Mouse (Mus musculus) adrenal gland, postnatal 4 days (tissue): ENCODE results near the gene Rbm10. TPM values are rescaled to one million over a fixed set of nuclear protein-coding genes. Genes with fewer than 3 reads are reported as not detected.
A peak's percentile ranks its signal among the peaks of the same experiment; 100 is the strongest.

Experiments used
- DNase-seq, 2 experiments: peaks; one replicate each; pipeline ENCODE4 v3.0.0; 2021 to 2022; ENCODE audit warnings: low spot score in 2 of 2, mixed read lengths in 2 of 2
- long read RNA-seq, 2 experiments: library from polyadenylated mRNA; stranded (forward); transcript quantifications; one replicate each; pipeline ENCODE4 v2.0.0; 2021
- total RNA-seq, 2 experiments: library from RNA; stranded (reverse); gene quantifications; 2 replicates each; pipeline ENCODE4 v1.2.3; 2021

Gene Rbm10
- 10 to 100 TPM; 34.5 to 39.9 TPM for total RNA-seq
- long read RNA-seq, experiment 1, transcript Rbm10-203 (23 exons, 3,172 nt) = major isoform, 12 of 34 reads
- long read RNA-seq, experiment 1, partial matches to known transcripts = 12 of 34 reads
- long read RNA-seq, experiment 1, other reads (novel, unspliced or antisense) = 10 of 34 reads
- long read RNA-seq, experiment 2, transcript Rbm10-203 (23 exons, 3,172 nt) = major isoform, 15 of 62 reads
- long read RNA-seq, experiment 2, partial matches to known transcripts = 14 of 62 reads
- long read RNA-seq, experiment 2, other reads (novel, unspliced or antisense) = 30 of 62 reads

- DNase-seq = peak; percentile 36 to 46
Measured at GRCm38 (mm10) chrX:20617176-20617902, at the start of gene Rbm10, which contains the start of gene Ndufb11. Rbm10 (plus strand) TSS chrX:20617503. Ndufb11 (minus strand) TSS chrX:20617619.

GRCm38 (mm10) chrX:20571024-20571423 lies 46.3 kb upstream of the Rbm10 start:
- no peak for DNase-seq

DNA sequence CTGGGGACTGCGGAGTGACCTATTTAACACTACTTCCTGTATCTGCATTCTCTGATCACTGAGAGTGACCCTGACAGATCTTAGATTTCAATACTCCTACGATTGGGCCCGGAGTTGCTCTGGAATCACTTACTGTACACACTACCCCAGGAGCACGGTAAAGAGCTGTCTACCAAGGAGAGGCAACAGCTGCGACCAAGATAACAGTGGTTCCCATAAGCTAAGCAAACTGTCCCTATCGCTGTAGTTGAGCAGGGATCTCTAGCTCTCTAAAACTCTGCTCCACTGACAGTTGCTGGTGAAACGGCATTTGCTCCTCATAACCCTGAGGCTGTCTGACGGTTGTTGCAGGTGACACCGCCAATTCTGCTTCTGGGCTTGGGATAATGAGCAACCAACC lies 44.6 kb upstream of the Rbm10 start:
- DNase-seq = no peak

DNA sequence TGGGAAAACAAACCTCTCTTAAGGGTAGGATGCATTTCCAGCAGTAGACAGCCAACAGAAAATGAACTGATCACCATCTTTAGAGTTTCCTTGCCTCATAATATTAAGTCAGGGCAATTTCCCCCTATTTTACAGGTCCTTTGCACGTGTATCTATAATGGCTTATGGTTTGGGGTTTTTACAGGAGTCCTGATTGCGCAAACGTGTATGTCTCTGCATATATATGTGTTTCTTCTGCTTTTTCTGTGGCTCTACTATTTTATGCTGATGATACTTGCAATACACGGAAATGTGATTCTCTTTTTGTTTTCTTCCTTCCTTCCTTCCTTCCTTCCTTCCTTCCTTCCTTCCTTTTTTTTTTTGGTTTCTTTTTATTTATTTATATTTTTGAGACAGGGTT lies 43.4 kb upstream of the Rbm10 start:
- DNase-seq = no peak

- DNase-seq = no peak
Measured at GRCm38 (mm10) chrX:20587968-20588367, 29.3 kb upstream of the Rbm10 start.

DNA sequence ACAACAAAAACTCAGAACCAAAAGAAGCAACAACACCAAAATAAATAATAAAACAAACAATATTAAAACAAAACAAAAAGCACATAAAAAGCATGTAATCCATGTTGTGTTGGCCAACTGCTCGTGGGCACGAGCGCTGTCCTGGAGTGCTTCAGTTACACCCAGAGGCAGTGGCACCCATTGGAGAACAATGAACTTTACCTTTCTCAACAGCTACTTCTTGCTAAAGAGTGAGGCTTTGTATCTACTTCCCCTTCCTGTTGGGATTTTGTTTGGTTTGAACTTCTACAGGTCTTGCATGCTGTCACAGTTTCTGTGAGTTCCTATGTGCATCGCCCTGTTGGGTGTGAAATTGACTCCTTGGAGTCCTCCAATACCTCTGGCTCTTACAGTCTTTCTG lies 8.8 kb upstream of the Rbm10 start:
- no peak for DNase-seq

DNA sequence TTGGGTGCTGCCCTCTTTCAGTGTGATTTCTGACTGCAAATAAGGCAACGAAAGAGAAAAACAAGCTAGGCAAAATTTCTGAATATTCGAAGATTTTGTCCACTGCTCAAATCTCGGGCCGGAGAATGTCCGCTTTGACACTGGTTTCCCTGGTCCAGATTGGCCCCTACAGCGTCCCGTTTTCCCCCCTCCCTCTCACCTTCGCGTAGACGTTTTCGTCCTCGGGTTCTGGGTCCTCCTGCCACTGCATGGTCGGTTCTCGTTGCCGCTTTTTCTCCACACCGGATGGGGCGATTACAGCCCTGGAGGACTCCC lies 485 bp upstream of the Rbm10 start:
- peak in 1 of 2 experiments; percentile 20 for DNase-seq

DNA sequence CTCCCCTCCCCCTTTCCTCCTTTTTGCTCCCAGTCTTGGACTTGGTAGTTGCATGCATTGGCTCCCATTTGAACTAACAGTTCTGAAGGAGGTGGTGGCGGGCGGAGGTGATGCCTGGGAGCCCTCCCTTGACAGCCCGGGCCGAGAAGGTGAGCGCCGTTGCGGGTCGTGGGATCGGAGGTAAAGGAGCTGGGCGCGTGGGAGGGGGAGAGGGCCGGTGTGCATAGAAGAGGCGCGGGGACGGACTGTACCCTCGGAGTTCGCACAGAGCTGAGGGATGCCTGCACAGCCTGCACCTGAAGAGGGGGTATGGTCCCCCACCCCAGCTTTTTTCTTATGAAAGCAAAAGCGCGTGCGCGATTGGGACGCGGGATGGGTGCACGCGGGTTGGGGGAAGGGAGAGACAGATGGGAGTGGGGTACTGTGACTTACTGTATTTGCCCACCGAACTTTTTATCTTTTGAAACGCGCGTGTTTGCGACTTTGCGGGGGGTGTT lies 648 bp downstream of the Rbm10 start:
- DNase-seq = no peak

GRCm38 (mm10) chrX:20638141-20638540 lies 20.8 kb downstream of the Rbm10 start:
- DNase-seq = no peak

DNA sequence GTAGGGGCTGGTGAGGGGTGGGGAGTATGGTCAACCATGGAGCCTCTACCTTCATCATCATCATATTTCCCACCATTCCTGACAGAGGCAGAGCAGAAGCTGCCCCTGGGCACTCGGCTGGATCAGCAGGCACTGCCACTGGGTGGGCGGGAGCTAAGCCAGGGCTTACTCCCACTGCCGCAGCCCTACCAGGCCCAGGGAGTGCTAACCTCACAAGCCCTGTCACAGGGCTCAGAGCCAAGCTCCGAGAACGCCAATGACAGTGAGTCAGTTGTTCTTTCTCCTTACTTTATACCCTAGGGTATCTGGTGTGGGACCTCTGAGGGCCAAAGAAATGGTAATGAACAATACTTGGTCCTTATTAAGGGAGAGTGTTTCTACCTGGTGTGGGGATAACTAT lies 27.5 kb downstream of the Rbm10 start:
- no peak for DNase-seq

- no peak for DNase-seq
Measured at GRCm38 (mm10) chrX:20657593-20657992, 40.3 kb downstream of the Rbm10 start.

GRCm38 (mm10) chrX:20658026-20658652 lies 40.8 kb downstream of the Rbm10 start, which contains the start of gene Uba1:
Uba1 (plus strand) TSS chrX:20658326.
- peak in 1 of 2 experiments; percentile 43 for DNase-seq

DNA sequence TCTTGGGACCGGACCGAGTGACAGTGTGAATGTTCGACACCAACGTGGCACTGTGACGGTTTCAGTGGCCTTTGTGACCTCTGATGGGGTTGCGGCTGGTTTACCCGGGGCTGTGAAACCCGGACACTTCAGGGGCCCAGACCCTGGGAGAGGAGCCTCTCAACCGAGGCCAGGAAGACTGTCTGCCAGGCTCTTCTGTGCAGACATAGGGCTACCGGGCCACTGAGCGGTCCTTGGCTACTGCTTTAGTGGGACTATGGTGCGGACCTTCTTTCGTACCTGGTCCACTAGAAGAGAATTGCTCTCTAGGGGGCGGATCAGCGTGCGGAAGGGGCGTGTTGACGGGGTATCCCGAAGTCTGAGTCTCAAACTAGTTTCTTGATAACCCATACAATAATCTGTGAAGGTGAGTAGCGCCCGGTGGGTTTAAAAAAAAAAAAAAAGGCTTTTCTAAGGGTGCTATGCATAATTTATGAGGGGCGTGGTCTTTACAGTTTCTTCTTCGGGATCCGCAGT lies 41.6 kb downstream of the Rbm10 start:
- DNase-seq = peak in 1 of 2 experiments; percentile 3

- no peak for DNase-seq
Measured at GRCm38 (mm10) chrX:20662317-20662715, 45.0 kb downstream of the Rbm10 start.

DNA sequence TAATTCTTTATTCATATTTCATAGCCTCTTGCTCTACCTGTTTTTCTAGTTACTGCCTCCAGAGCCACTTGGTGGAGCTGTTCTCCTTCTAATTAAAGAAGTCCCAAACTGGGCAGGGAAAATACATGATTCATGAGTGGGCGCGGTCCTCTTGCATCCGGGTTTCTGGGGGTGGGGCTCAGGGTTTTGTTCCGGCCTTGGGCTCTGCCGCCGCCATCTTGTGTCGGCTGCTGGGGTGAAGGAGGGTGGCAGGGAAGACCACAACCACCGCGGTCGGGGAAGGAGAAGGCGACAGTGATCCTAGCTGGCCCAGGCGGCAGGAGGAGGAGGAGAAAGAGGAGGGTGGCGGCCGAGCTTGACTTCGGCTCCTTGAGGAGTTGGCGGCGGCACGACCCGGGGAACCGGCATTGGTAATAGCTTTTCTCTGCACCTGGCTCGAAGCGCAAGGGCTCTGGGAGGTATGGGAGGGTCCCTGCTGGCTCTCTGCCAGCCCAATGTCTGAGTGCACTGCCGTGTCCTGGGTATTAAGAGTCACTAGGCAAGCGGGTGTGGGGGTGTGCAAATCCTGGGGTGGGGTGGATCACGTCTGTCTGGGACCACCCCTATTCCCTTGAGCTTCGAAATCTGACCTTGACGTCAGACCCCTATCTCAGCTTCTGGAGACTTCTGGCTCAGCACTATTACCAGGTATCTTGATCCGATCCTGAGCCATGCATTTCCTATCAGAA lies 45.6 kb downstream of the Rbm10 start:
- DNase-seq = peak; percentile 20 to 64

DNA sequence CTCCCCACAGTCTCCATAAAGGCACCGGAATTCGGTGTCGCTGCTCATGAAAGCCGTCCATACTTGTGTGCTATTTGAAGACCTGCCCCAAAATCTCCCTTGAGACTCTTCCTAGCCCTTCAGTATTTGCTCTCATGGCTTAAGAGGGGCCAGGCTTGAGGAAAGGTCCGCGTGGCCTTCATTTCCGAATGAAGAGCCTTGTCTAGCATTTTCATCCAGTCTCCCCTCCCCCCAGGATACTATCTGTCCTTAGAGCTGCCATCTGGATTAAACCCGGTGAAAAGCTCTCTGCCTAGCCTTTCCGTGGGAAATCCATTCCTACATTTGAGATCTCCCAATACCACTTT lies 46.1 kb downstream of the Rbm10 start:
- DNase-seq = no peak

GRCm38 (mm10) chrX:20687519-20688067 lies 70.3 kb downstream of the Rbm10 start, which contains the start of gene Cdk16:
Cdk16 (plus strand) TSS chrX:20687954.
- peak; percentile 17 to 59 for DNase-seq

DNA sequence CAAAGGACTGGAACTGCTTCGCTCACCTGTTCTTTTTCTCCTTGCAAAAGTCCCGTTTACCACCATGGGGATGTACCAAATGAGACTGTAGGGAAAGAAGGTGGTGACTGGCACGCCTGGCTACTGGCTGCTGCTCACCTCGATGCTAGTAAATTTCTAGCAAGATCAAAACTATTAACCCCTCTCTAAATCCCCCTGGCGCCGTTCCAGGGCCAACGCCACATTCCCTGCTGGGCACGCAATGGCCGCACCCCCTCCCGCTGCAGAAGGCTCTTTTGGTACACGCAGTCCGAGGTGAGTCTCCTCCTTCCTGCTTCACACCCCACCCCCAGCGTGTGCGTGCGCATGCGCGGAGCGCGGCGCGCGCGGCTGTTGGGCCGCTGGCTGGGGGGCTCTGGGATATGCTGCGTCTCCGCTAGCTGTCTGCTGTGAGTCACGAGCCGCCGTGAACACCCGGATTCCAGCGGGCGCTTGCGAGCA lies 70.8 kb downstream of the Rbm10 start:
- DNase-seq = peak; percentile 40 to 64

GRCm38 (mm10) chrX:20688615-20689014 lies 71.3 kb downstream of the Rbm10 start:
- peak; percentile 9 to 33 for DNase-seq

- no peak for DNase-seq
Measured at GRCm38 (mm10) chrX:20691566-20691965, 74.3 kb downstream of the Rbm10 start.

- no peak for DNase-seq
Measured at GRCm38 (mm10) chrX:20692616-20693015, 75.3 kb downstream of the Rbm10 start.
